Mouse (Mus musculus) erythroblast, embryonic 14.5 days (primary cell): ENCODE data around the gene Pard6b. TPM values are rescaled to one million over a fixed set of nuclear protein-coding genes. Genes with fewer than 3 reads are reported as not detected.
A peak's percentile ranks its signal among the peaks of the same experiment; 100 is the strongest.

Experiments used
- H3K27me3 ChIP-seq: 2 replicates; pipeline ENCODE4 v1.6.1; 2012; ENCODE audit warnings: inconsistent platforms; ENCODE audit not compliant: control insufficient read depth
- H3K36me3 ChIP-seq: 2 replicates; pipeline ENCODE4 v1.6.1; 2012; ENCODE audit warnings: mild to moderate bottlenecking, inconsistent platforms; ENCODE audit not compliant: control insufficient read depth
- H3K4me1 ChIP-seq: 2 replicates; pipeline ENCODE4 v1.6.1; 2012; ENCODE audit warnings: inconsistent platforms; ENCODE audit not compliant: control insufficient read depth
- H3K4me3 ChIP-seq: replicated peaks from 2 replicates; pipeline ENCODE3; 2012; ENCODE audit warnings: moderate library complexity, mild to moderate bottlenecking, inconsistent platforms
- H3K9me3 ChIP-seq: 2 replicates; pipeline ENCODE4 v1.6.1; 2012; ENCODE audit warnings: low read length, inconsistent platforms, mixed read lengths; ENCODE audit not compliant: control insufficient read depth
- GATA1 ChIP-seq: IDR thresholded peaks from 2 replicates; pipeline ENCODE4 v1.6.1; 2012; ENCODE audit warnings: low read length, inconsistent platforms, mixed read lengths
- TAL1 ChIP-seq: IDR thresholded peaks from 3 replicates; pipeline ENCODE4 v1.6.1; 2012; ENCODE audit warnings: low read length, inconsistent platforms, mixed read lengths
- polyA plus RNA-seq: library from polyadenylated mRNA; stranded (reverse); fragments of >175 nt; gene quantifications from 2 replicates; pipeline ENCODE4 v1.2.3, GENCODE M21; 2012

Gene Pard6b
- polyA plus RNA-seq, 1 experiment = 0.06 TPM

DNA sequence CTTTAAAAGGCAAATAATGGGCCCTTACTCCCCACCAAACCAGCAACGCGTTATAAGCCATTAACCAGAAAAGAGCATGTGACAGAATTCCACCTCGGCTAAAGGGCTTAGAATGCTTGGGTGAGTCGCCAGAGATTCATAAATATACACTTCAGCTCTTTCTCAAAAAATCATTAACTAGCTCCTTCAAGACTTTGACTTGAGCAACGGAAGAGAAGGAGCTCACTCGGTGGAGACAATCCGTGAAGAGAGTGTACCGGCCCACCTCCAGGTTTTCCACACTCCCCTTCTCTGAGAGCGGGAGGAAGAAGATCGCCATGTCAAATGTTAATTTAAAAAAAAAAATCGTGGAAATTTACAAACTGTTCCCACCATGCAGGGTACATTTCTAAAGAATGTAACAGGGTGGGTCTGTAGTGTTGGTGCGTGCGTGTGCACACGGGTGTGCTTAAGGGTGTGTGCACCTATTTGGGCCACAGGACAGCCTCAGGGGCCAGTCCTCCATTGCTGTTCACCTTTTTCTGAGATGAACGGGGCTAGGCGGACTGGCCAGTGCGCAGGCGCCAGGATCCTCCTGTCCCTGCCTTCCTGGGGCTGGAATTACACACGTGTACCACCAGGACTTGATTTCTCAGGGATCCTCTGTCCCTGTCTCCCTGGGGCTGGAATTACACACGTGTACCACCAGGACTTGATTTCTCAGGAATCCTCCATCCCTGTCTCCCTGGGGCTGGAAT is 3.8 kb upstream of the Pard6b start:
- Histone ChIP-seq H3K9me3 (no peaks in the 10 kb centered on the region), H3K36me3 (no peaks in the 10 kb centered on the region), H3K4me3 (no peak overlapping the region), H3K27me3 (peaks cover 27% of the 10 kb centered on the region), H3K4me1 (peaks cover 33% of the 10 kb centered on the region)
- TF ChIP-seq GATA1 = no peak
- no peak for TF ChIP-seq TAL1

DNA sequence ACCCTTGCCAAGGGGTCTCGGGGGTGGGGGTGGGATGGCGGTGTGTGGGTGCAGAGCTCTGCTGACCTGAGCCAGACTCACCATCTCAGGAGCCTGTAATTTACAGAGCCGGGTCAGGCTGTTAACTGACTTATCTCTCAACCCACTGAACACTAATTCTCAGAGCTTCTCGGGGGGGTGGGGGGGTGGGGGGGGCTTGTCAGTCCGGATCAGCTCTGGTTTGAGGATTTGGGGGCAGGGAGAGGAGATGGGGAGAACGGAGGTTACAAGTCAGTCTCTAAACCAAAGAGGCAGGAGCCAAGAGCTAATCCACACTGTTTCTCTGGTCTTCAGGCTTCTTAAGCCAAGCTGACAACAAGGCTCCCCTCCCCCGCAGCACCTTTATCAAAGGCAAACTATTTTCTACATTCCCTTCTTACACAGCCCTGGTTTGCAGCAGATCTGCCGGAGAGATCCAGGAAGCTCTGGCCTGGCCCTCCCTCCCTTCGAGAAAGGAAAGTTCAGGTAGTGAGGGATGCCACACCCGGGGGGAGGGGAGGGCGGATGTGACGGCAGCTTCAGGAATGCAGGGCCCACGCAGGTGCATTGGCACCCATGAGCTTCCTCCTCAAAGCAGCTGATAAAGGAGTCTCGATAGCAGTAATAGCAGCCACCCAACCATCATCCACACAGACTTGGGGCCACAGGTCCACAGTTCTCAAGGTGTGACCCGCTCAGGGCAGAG is 2.5 kb upstream of the Pard6b start:
- Histone ChIP-seq H3K4me1 (peaks cover 39% of the 10 kb centered on the region), H3K27me3 (peaks cover 38% of the 10 kb centered on the region)
- no peak for TF ChIP-seq TAL1
- TF ChIP-seq GATA1 = no peak

DNA sequence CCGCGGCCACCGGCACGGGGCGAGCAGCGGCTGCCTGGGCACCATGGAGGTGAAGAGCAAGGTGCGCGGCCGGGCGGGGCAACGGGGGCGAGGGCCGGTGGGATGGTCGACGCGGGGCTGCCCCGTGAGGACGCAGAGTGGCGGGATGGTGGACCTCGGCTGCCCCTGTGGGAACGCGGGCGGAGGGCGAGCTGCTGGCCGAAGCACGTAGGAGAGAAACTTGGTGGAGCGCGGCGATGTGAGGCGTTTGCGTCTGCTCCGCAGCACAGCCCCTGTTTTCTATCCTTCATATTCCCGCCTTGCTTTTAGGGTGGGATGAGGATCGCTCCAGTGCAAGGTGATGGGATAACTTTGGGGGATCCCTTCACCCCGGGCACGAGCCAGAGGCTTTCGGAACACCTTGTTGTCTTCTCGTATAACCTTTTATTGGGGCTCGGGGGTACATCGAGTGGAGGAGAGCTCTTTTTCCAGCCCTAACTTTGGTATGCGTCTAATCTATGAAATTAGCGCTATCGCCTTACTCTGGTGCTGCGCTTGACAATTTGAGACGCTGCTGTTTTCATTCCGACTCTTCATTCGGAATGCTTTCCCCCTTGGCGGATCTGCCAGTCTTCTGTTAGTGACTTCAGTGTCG is 612 bp downstream of the Pard6b start:
- peaks cover 36% of the 10 kb centered on the region for H3K27me3 ChIP-seq
- H3K4me1 ChIP-seq = peaks cover 44% of the 10 kb centered on the region
- H3K36me3 ChIP-seq = no peaks in the 10 kb centered on the region
- peak overlapping the region; percentile 82 for H3K4me3 ChIP-seq
- no peak for TF ChIP-seq TAL1
- TF ChIP-seq GATA1 = no peak
- no peaks in the 10 kb centered on the region for H3K9me3 ChIP-seq

More for the DNA sequence above, 2.5 kb upstream of the Pard6b start:
- Histone ChIP-seq H3K36me3 (no peaks in the 10 kb centered on the region), H3K9me3 (no peaks in the 10 kb centered on the region), H3K4me3 (no peak overlapping the region)

DNA sequence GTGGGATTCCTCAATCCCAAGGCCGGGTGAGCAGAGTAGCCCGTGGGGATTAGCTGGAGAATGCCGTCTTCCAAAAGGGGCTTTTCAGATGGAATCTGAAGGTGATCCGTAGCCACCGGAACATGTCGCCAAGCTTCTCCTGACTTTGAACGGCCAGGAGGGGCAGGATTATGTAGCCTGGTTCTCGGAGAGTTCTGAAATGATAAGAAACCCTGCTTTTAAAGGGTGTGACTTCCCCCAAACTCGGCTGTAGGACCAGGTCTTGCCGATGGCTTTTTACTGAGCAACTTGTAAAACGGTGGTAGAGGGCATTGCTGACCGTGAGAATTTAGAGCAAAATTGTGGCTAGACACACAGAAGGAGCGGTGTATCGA is 1.1 kb downstream of the Pard6b start:
- TF ChIP-seq TAL1 (no peak), GATA1 (no peak)
- H3K4me3 ChIP-seq = peak overlapping the region; percentile 82
- H3K27me3 ChIP-seq = peaks cover 36% of the 10 kb centered on the region
- peaks cover 44% of the 10 kb centered on the region for H3K4me1 ChIP-seq
- H3K9me3 ChIP-seq = no peaks in the 10 kb centered on the region
- H3K36me3 ChIP-seq = no peaks in the 10 kb centered on the region

DNA sequence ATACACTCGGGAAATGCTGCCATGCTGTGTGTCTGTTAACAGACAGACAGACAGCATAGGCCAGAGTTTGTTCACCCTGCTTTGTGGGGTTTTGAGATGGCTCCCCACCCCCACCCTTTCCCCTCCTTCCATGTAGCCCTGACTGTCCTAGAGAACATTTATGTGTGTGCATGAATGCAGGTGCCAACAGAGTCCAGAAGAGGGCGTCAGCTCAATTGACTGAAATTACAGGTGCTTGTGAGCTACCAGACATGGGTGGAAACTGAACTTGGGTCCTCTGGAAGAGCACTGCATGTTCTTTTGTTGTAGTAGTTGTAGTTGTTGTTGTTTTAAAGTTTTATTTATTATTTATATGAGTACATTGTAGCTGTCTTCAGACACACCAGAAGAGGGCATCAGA is 2.8 kb downstream of the Pard6b start:
- Histone ChIP-seq H3K27me3 (peaks cover 30% of the 10 kb centered on the region), H3K9me3 (no peaks in the 10 kb centered on the region), H3K36me3 (no peaks in the 10 kb centered on the region; the same call in 1 of the 2 replicates), H3K4me3 (no peak overlapping the region), H3K4me1 (peaks cover 39% of the 10 kb centered on the region)
- TF ChIP-seq GATA1 (no peak), TAL1 (no peak)

DNA sequence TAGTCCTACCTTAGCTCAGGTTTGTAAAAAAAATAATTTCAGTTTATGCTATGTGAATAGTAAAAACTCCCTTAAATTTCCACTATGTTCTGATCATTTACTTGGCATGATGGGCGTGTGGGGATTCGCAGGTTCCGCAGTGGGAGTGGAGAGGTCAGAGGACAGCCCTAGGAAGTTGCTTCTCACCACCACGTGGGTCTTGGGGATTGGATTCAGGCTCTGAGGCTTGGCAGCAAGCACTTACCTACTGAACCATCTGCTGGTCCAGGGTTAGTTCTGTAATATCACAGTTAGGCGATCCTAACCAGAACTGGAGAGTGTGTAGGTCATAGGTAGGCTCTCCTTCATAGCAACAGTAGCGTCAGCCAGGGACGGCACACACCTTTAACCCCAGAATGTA is 3.4 kb downstream of the Pard6b start:
- Histone ChIP-seq H3K4me1 (peaks cover 41% of the 10 kb centered on the region), H3K9me3 (no peaks in the 10 kb centered on the region), H3K36me3 (no peaks in the 10 kb centered on the region; the same call in 1 of the 2 replicates), H3K4me3 (no peak overlapping the region), H3K27me3 (peaks cover 29% of the 10 kb centered on the region)
- TF ChIP-seq GATA1 = no peak
- TF ChIP-seq TAL1 = no peak

DNA sequence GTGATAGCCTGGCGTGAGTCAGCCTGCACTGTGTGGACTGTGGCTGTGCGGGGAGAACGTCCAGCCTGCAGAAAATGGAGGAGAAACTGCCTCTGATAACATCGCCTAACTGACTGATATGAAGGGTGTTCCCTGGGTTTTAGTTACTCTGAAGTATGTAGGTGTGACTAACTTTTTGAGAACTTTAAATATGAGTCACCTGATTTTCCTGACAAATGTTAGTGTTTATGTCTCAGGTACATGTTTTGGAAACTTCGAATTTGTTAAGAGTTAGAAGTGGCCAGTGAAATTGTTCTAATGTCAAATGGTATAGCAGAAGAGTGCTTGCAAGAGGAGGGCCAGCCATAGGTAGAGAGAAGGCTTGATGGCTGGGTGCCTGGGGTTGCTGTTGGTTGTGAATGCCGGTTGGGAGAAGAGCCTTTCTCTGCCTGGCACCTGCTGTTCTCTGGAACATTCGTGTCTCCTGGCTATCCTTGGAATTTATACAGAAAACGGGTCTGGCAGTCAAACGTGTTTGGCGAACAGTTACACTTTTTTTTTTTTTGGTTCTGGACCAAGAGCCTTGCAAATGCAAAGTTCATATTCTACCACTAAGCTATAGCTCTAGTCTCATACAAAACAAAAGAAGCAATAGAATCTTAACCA is 4.9 kb downstream of the Pard6b start:
- peaks cover 6% of the 10 kb centered on the region for H3K36me3 ChIP-seq
- H3K4me1 ChIP-seq = peaks cover 28% of the 10 kb centered on the region
- H3K9me3 ChIP-seq = no peaks in the 10 kb centered on the region
- H3K4me3 ChIP-seq = no peak overlapping the region
- no peak for TF ChIP-seq GATA1
- TF ChIP-seq TAL1 = no peak
- peaks cover 24% of the 10 kb centered on the region for H3K27me3 ChIP-seq

DNA sequence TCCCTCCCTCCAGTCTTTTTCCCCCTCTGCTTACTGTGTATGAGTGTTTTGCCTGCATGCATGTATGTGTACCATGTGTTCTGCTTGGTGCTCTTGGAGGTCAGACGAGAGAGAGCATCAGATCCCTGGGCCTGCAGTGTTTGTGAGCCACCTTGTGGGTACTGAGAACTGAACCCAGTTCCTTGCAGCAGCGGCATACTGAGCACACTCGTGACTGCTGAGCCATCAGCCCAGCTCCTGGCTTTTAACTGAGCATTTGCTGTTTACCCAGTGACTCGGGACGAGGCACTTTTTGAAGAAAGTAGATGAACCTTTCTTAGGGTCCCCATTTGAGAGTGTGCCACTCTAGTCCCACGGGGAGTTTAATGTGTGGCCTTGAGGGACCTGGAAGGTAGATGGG is 5.5 kb downstream of the Pard6b start:
- Histone ChIP-seq H3K27me3 (peaks cover 18% of the 10 kb centered on the region), H3K9me3 (no peaks in the 10 kb centered on the region), H3K36me3 (peaks cover 7% of the 10 kb centered on the region), H3K4me3 (no peak overlapping the region), H3K4me1 (peaks cover 22% of the 10 kb centered on the region)
- TF ChIP-seq TAL1 (no peak), GATA1 (no peak)

DNA sequence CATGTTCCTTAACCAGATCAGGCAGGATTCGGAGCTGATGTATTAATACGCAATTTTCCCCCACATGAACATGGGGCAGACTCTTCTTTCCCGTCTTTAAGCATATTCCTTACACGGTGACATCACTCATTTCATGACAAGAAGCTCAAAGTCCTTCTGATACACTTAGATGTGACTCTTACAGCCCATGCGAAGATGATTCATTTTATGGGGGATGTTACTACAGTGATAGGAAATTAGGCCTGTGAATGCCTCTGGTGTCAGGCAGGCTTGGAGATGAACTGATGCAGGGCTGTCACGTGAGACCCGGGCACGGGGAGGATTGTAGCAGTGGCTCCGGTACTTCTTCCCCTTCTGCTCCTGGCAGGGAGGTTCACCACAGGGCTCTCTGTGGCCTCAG is 6.0 kb downstream of the Pard6b start:
- no peak overlapping the region for H3K4me3 ChIP-seq
- H3K4me1 ChIP-seq = peaks cover 17% of the 10 kb centered on the region
- no peaks in the 10 kb centered on the region for H3K9me3 ChIP-seq
- H3K36me3 ChIP-seq = peaks cover 9% of the 10 kb centered on the region
- peaks cover 13% of the 10 kb centered on the region for H3K27me3 ChIP-seq
- no peak for TF ChIP-seq GATA1
- TF ChIP-seq TAL1 = no peak
